Mouse (Mus musculus) midbrain, embryonic 16.5 days (tissue): ENCODE results near the gene Fhit. TPM values are rescaled to one million over a fixed set of nuclear protein-coding genes. Genes with fewer than 3 reads are reported as not detected.
A peak's percentile ranks its signal among the peaks of the same experiment; 100 is the strongest.

Source experiments
- ATAC-seq: fragments of 200-750 bp; cut with Nextera tagmentation; 2 replicates; pipeline ENCODE4 v1.8.0; 2017; ENCODE audit warnings: moderate TSS enrichment
- H3K27ac ChIP-seq: fragments of 300-500 bp; sonication (generic); 2 replicates; pipeline ENCODE4 v1.5.1; 2014; ENCODE audit warnings: mild to moderate bottlenecking, low read length, mixed read lengths
- H3K27me3 ChIP-seq: fragments of 300-500 bp; sonication (generic); 2 replicates; pipeline ENCODE4 v1.6.1; 2014; ENCODE audit warnings: low read depth, low read length, mixed read lengths; ENCODE audit not compliant: control insufficient read depth, insufficient read depth
- H3K36me3 ChIP-seq: fragments of 300-500 bp; sonication (generic); 2 replicates; pipeline ENCODE4 v1.6.1; 2014; ENCODE audit warnings: mild to moderate bottlenecking, low read length, moderate library complexity, mixed read lengths; ENCODE audit not compliant: control insufficient read depth, insufficient read depth
- H3K4me1 ChIP-seq: fragments of 300-500 bp; sonication (generic); 2 replicates; pipeline ENCODE4 v1.6.1; 2014; ENCODE audit warnings: mild to moderate bottlenecking, low read length, mixed read lengths; ENCODE audit not compliant: control insufficient read depth, insufficient read depth
- H3K4me2 ChIP-seq: fragments of 300-500 bp; sonication (generic); 2 replicates; pipeline ENCODE4 v1.6.1; 2014; ENCODE audit warnings: mild to moderate bottlenecking, low read length, mixed read lengths
- H3K4me3 ChIP-seq: fragments of 300-500 bp; sonication (generic); 2 replicates; pipeline ENCODE4 v1.5.1; 2014; ENCODE audit warnings: low read depth, mild to moderate bottlenecking, low read length, moderate library complexity, mixed read lengths
- H3K9ac ChIP-seq: fragments of 300-500 bp; sonication (generic); 2 replicates; pipeline ENCODE4 v1.6.1; 2014; ENCODE audit warnings: low read depth, low read length, mixed read lengths
- H3K9me3 ChIP-seq: fragments of 300-500 bp; sonication (generic); replicated peaks from 2 replicates; pipeline ENCODE4 v1.6.1; 2014; ENCODE audit warnings: mild to moderate bottlenecking, low read length, mixed read lengths; ENCODE audit not compliant: control insufficient read depth, poor library complexity, severe bottlenecking
- WGBS: fragments of 180-500 bp; shearing (Covaris S2); extraction: QIAGEN DNeasy Blood & Tissue Kit; methylation state at CpG from one replicate; pipeline ENCODE4 v1.1.7; 2014; 5-methylcytosine and 5-hydroxymethylcytosine counted together
- polyA plus RNA-seq: library from polyadenylated mRNA; unstranded; fragments of >200 nt; fragmentation: Nextera tagmentation; extraction: Ambion mirVana; gene quantifications from 2 replicates; pipeline ENCODE4 v1.2.1, GENCODE M21; 2015

The Fhit gene
- polyA plus RNA-seq, 1 experiment from 2014 or later = 8.5 TPM

GRCm38 (mm10) chr14:10020400-10021140, 1141.3 kb downstream of the Fhit start:
- no peaks in the 10 kb centered on the region for H3K36me3 ChIP-seq
- no peak overlapping the region for H3K27ac ChIP-seq
- H3K9me3 ChIP-seq = no peaks in the 10 kb centered on the region
- no peak overlapping the region for H3K4me3 ChIP-seq
- H3K27me3 ChIP-seq = no peaks in the 10 kb centered on the region
- H3K9ac ChIP-seq = no peak overlapping the region
- no peak for ATAC-seq
- H3K4me1 ChIP-seq = 0 out of 2 replicates have a peak, but pooled peaks cover 8% of the 10 kb centered on the region
- WGBS = 92% methylated on average over 5 of the region's 5 CpGs
- no peak overlapping the region for H3K4me2 ChIP-seq

DNA sequence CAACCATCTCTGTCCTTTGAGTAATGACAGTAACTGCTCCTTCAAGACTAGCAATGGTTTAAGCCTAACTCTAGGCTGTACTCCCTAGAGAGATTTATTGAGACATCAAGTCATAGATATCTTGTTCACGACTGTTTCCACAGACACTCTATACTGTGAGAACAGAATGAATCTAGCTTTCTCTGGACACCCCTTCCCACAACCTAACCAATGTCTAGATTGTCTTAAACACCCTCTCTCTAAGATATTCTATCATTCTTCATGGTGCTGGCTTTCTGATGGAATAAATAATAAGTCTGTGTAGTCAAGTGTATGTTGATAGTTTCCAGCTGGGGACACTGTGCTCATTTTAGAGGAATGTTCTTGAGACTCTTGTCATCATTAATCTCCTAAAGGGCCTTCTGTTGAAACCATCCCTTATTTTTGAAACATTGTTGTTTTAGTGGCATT, 1148.0 kb downstream of the Fhit start:
- H3K9me3 ChIP-seq = no peaks in the 10 kb centered on the region
- no peak overlapping the region for H3K27ac ChIP-seq
- no peak overlapping the region for H3K4me3 ChIP-seq
- H3K27me3 ChIP-seq = no peaks in the 10 kb centered on the region
- no peak for ATAC-seq
- H3K4me2 ChIP-seq = no peak overlapping the region
- H3K9ac ChIP-seq = no peak overlapping the region
- 83% methylated on average over 1 of the region's 1 CpGs for WGBS
- H3K4me1 ChIP-seq = no peaks in the 10 kb centered on the region
- no peaks in the 10 kb centered on the region for H3K36me3 ChIP-seq

DNA sequence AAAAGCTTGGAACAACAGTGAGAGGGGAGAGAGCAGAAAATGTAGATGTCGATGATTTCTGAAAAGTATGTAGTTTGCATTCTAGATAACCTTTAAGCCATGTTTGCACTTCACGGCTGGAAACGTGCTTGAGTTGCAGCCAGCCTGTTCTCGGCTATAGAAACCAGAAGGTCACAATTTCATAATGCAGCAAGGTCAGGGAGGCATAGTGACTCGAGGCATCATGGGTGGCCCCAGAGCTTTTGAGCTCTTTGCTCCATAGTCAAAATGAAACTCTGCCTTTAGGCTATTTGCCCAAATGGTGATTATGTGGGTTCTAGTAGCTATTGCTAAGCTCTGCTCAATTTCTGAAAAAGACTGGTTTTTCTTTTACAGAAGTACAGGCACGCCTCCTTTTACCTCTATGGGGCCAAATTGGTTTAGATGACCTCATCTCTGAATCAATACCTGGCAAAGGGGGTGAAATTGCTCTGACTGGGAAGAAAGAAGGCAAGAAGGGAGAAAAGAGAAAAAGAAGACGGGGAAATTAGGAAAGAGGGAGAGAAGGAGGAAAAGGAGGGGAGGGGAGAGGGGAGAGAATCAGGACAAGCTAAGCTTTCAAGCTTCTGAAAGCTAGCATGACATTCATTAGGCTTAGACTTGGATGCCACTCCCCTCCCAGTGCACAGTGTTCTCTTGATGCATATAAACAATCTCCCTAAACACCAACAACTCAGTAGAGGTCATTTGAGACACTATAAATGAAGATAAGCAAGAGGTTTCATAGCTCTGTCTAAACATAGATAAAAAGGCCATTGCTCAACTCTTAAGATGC, 1148.6 kb downstream of the Fhit start:
- no peak overlapping the region for H3K4me2 ChIP-seq
- H3K27ac ChIP-seq = no peak overlapping the region
- H3K36me3 ChIP-seq = no peaks in the 10 kb centered on the region
- H3K27me3 ChIP-seq = no peaks in the 10 kb centered on the region
- ATAC-seq = no peak
- no peaks in the 10 kb centered on the region for H3K9me3 ChIP-seq
- no peak overlapping the region for H3K9ac ChIP-seq
- 56% methylated on average over 7 of the region's 7 CpGs for WGBS
- no peak overlapping the region for H3K4me3 ChIP-seq
- no peaks in the 10 kb centered on the region for H3K4me1 ChIP-seq

GRCm38 (mm10) chr14:10006278-10006677, 1155.6 kb downstream of the Fhit start:
- H3K4me2 ChIP-seq = no peak overlapping the region
- no peak overlapping the region for H3K27ac ChIP-seq
- no peaks in the 10 kb centered on the region for H3K36me3 ChIP-seq
- no peak overlapping the region for H3K9ac ChIP-seq
- no peaks in the 10 kb centered on the region for H3K27me3 ChIP-seq
- H3K4me3 ChIP-seq = no peak overlapping the region
- ATAC-seq = no peak
- H3K9me3 ChIP-seq = no peaks in the 10 kb centered on the region
- H3K4me1 ChIP-seq = peaks cover 5% of the 10 kb centered on the region; the same call in 1 of the 2 replicates
- 66% methylated on average over 5 of the region's 5 CpGs for WGBS

GRCm38 (mm10) chr14:10003847-10004246, 1158.0 kb downstream of the Fhit start:
- WGBS = 39% methylated on average over 2 of the region's 2 CpGs
- no peak for ATAC-seq
- Histone ChIP-seq H3K4me3 (no peak overlapping the region), H3K4me2 (no peak overlapping the region), H3K4me1 (peaks cover 5% of the 10 kb centered on the region; the same call in 1 of the 2 replicates), H3K36me3 (no peaks in the 10 kb centered on the region), H3K9ac (no peak overlapping the region), H3K27ac (no peak overlapping the region), H3K27me3 (no peaks in the 10 kb centered on the region), H3K9me3 (no peaks in the 10 kb centered on the region)

DNA sequence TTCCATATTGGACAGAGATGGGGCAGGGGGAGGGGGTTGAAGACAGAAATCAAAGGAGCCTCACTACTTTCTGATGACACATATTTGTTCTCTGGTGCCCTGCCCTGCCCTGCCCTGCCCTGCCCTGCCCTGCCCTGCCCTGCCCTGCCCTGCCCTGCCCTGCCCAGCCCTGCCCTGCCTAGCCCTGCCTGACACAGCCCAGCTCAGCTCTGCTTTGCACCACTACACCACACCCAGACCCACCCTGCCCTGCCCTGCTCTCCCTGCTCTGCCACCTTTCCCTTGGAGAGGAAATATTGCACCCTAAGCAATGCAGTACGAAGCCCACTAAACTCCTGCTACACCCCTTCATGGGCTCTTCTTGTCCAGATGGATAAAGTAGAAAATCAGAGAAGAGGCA, 1171.2 kb downstream of the Fhit start:
- Histone ChIP-seq H3K9ac (no peak overlapping the region), H3K4me1 (no peaks in the 10 kb centered on the region), H3K27ac (no peak overlapping the region), H3K27me3 (no peaks in the 10 kb centered on the region), H3K4me2 (no peak overlapping the region), H3K4me3 (no peak overlapping the region), H3K9me3 (no peaks in the 10 kb centered on the region), H3K36me3 (no peaks in the 10 kb centered on the region)
- no peak for ATAC-seq
- WGBS = 96% methylated on average over 1 of the region's 1 CpGs

GRCm38 (mm10) chr14:9976934-9977510, 1184.8 kb downstream of the Fhit start:
- H3K27me3 ChIP-seq = no peaks in the 10 kb centered on the region
- 0 out of 2 replicates have a peak, but pooled peaks cover 2% of the 10 kb centered on the region for H3K4me1 ChIP-seq
- no peak overlapping the region for H3K27ac ChIP-seq
- no peak overlapping the region for H3K4me3 ChIP-seq
- WGBS = 72% methylated on average over 3 of the region's 3 CpGs
- no peak for ATAC-seq
- H3K9ac ChIP-seq = no peak overlapping the region
- H3K4me2 ChIP-seq = no peak overlapping the region
- no peaks in the 10 kb centered on the region for H3K9me3 ChIP-seq
- H3K36me3 ChIP-seq = no peaks in the 10 kb centered on the region

GRCm38 (mm10) chr14:9974402-9974801, 1187.4 kb downstream of the Fhit start:
- WGBS = 18% methylated on average over 3 of the region's 3 CpGs
- H3K9me3 ChIP-seq = no peaks in the 10 kb centered on the region
- no peaks in the 10 kb centered on the region for H3K27me3 ChIP-seq
- no peak overlapping the region for H3K27ac ChIP-seq
- H3K36me3 ChIP-seq = no peaks in the 10 kb centered on the region
- H3K4me2 ChIP-seq = no peak overlapping the region
- 0 out of 2 replicates have a peak, but pooled peaks cover 2% of the 10 kb centered on the region for H3K4me1 ChIP-seq
- ATAC-seq = 0 out of 2 replicates have a peak, but pooled peaks have one; percentile 58
- no peak overlapping the region for H3K9ac ChIP-seq
- H3K4me3 ChIP-seq = no peak overlapping the region
